Mouse (Mus musculus) MEL (cell line): ENCODE data around the gene Sh2b2.

Source experiments
- CTCF ChIP-seq, 3 experiments: IDR thresholded peaks in 2 of 3; conservative IDR thresholded peaks in 1 of 3; 2 replicates each; pipeline ENCODE4 v1.5.1; 2011 to 2012; ENCODE audit warnings: low read length in 3 of 3, low read depth in 2 of 3, mild to moderate bottlenecking in 2 of 3, improper control_type of control experiment in 1 of 3, inconsistent platforms in 1 of 3, mixed read lengths in 1 of 3, moderate library complexity in 1 of 3; ENCODE audit not compliant: control insufficient read depth in 1 of 3, insufficient read depth in 1 of 3, poor library complexity in 1 of 3, severe bottlenecking in 1 of 3
- EP300 ChIP-seq, 2 experiments: IDR thresholded peaks; 2 replicates each; pipeline ENCODE4 v1.6.1; 2011; ENCODE audit warnings: improper control_type of control experiment in 2 of 2, low read length in 2 of 2, low read depth in 1 of 2, mild to moderate bottlenecking in 1 of 2
- MAFK ChIP-seq: IDR thresholded peaks from 2 replicates; pipeline ENCODE4 v1.6.1; 2011; ENCODE audit warnings: low read depth, mild to moderate bottlenecking, low read length, improper control_type of control experiment, borderline replicate concordance
- POLR2A ChIP-seq, 2 experiments: IDR thresholded peaks; 2 replicates each; pipeline ENCODE4 v1.6.1; 2011 to 2012; ENCODE audit warnings: low read length in 2 of 2, mild to moderate bottlenecking in 2 of 2, control low read depth in 1 of 2, improper control_type of control experiment in 1 of 2, low read depth in 1 of 2, moderate library complexity in 1 of 2; ENCODE audit not compliant: control insufficient read depth in 1 of 2, insufficient read depth in 1 of 2, poor library complexity in 1 of 2
- POLR2AphosphoS2 ChIP-seq: IDR thresholded peaks from 2 replicates; pipeline ENCODE4 v1.6.1; 2011; ENCODE audit warnings: low read length, improper control_type of control experiment
- TBP ChIP-seq: IDR thresholded peaks from 2 replicates; pipeline ENCODE4 v1.8.0; 2011; ENCODE audit warnings: low read depth, low read length, improper control_type of control experiment

GRCm38 (mm10) chr5:136179594-136179993 lies 66.8 kb downstream of the Sh2b2 start:
- TF ChIP-seq TBP (no peak), POLR2AphosphoS2 (no peak), MAFK (no peak), CTCF (IDR thresholded peaks at IDR 0.05 in 2 of 3, conservative IDR thresholded peaks at IDR 0.05 in 1 of 3; ENCODE audit: control insufficient read depth in 1 of 3, insufficient read depth in 1 of 3, low read depth in 2 of 3, low read length in 3 of 3, poor library complexity in 1 of 3, severe bottlenecking in 1 of 3) (no peak), POLR2A (IDR thresholded peaks at IDR 0.05; ENCODE audit: control insufficient read depth in 1 of 2, insufficient read depth in 1 of 2, low read depth in 1 of 2, low read length in 2 of 2, poor library complexity in 1 of 2) (no peak), EP300 (IDR thresholded peaks at IDR 0.05; ENCODE audit: low read depth in 1 of 2, low read length in 2 of 2) (no peak)
